Comparison of ENCODE assay signal across 8 mouse cellular contexts in the genomic region with DNA sequence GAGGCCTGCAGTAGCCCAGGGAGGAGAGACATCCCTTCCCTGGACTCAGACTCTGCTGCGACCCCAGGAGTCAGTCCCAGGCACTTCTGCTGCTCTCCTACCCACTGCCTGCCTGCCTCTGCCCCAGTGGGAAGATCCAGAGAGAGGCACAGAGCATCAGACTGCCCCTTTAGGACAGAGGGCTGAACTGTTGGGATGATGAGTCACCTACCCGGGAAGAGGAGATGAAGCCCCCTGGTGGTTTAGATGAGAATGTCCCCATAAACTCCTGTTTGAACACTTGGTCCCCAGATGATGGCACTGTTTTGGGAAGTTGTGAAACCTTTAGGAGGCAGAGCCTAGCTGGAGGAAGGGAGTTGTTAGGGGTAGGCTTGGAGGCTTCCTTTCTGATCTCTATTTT. TPM values are rescaled to one million over a fixed set of nuclear protein-coding genes. Genes with fewer than 3 reads are reported as not detected.
DNase-seq lines count a peak whose midpoint lies in the region; ATAC-seq lines count a peak whose summit lies in the region.

No protein-coding gene starts in this region.

- ATAC-seq in heart, embryonic 12.5 days (ENCODE audit: insufficient number of reproducible peaks, low FRiP score): no peak

- H3K4me3 ChIP-seq in heart, embryonic 12.5 days: no peak overlapping the region
- peak overlapping the region; percentile 20 for H3K4me3 ChIP-seq in megakaryocyte, embryonic 14.5 days (replicated peaks)

- no peak overlapping the region for H3K4me2 ChIP-seq in heart, embryonic 12.5 days

- no peak overlapping the region for H3K9ac ChIP-seq in heart, embryonic 12.5 days

- peaks cover 11% of the 10 kb centered on the region for H3K36me3 ChIP-seq in heart, embryonic 12.5 days
- no peaks in the 10 kb centered on the region for H3K36me3 ChIP-seq in megakaryocyte, embryonic 14.5 days (replicated peaks; ENCODE audit: low read length)

- WGBS in heart, embryonic 12.5 days: 19% methylated on average over 2 of the region's 2 CpGs

- peaks cover 16% of the 10 kb centered on the region for H3K4me1 ChIP-seq in heart, embryonic 12.5 days (replicated peaks)
- peaks cover 21% of the 10 kb centered on the region for H3K4me1 ChIP-seq in megakaryocyte, embryonic 14.5 days

- H3K27me3 ChIP-seq in heart, embryonic 12.5 days (replicated peaks): no peaks in the 10 kb centered on the region
- H3K27me3 ChIP-seq in megakaryocyte, embryonic 14.5 days (replicated peaks): peaks cover 55% of the 10 kb centered on the region

- H3K9me3 ChIP-seq in heart, embryonic 12.5 days (replicated peaks): peaks cover 4% of the 10 kb centered on the region
- peaks cover 3% of the 10 kb centered on the region for H3K9me3 ChIP-seq in megakaryocyte, embryonic 14.5 days

- DNase-seq in heart, adult 11 months: peak; percentile 91
- DNase-seq in 416B (ENCODE audit: low read depth) (peak; percentile 92), NIH3T3 (ENCODE audit: low read depth) (peak; percentile 82)
- peak; percentile 51 for DNase-seq in fibroblast of lung, adult 2 months (ENCODE audit: low read depth)
- DNase-seq in gastrocnemius, postnatal 10 days: no peak
- DNase-seq in ovary, postnatal 36 days (ENCODE audit: low spot score): no peak

- H3K27ac ChIP-seq in heart, embryonic 12.5 days (ENCODE audit: poor library complexity, severe bottlenecking): no peak overlapping the region

RNA-seq across cellular contexts. Expression of a gene that starts 13.9 kb away (rescaled TPM):
- 44.0 and 50.8 TPM in 2 replicates for polyA plus RNA-seq in heart, embryonic 12.5 days (2016; fragmentation: Nextera tagmentation; extraction: Ambion mirVana)
- polyA plus RNA-seq in megakaryocyte, embryonic 14.5 days (2012; ENCODE audit: insufficient read depth, low replicate concordance): 1.2 and 3.2 TPM in 2 replicates
- total RNA-seq in gastrocnemius, postnatal 10 days (2021): 10 to 100 TPM; 69.0 to 70.3 TPM

RNA-seq across cellular contexts. Expression of a gene that starts 19.1 kb away (rescaled TPM):
- polyA plus RNA-seq in heart, embryonic 12.5 days (2016; fragmentation: Nextera tagmentation; extraction: Ambion mirVana): 22.0 and 24.2 TPM in 2 replicates
- polyA plus RNA-seq in megakaryocyte, embryonic 14.5 days (2012; ENCODE audit: insufficient read depth, low replicate concordance): 33.5 and 113 TPM in 2 replicates
- 10 to 100 TPM; 15.6 to 17.9 TPM for total RNA-seq in gastrocnemius, postnatal 10 days (2021)

RNA-seq across cellular contexts. Expression of a gene that starts 37.7 kb away (rescaled TPM):
- 130 TPM in 2 replicates for polyA plus RNA-seq in heart, embryonic 12.5 days (2016; fragmentation: Nextera tagmentation; extraction: Ambion mirVana)
- 133 and 188 TPM in 2 replicates for polyA plus RNA-seq in megakaryocyte, embryonic 14.5 days (2012; ENCODE audit: insufficient read depth, low replicate concordance)
- 10 to 100 TPM; 15.5 to 23.7 TPM for total RNA-seq in gastrocnemius, postnatal 10 days (2021)

RNA-seq across cellular contexts. Expression of a gene that starts 41.1 kb away (rescaled TPM):
- polyA plus RNA-seq in heart, embryonic 12.5 days (2016; fragmentation: Nextera tagmentation; extraction: Ambion mirVana): 42.8 and 48.0 TPM in 2 replicates
- 102 and 155 TPM in 2 replicates for polyA plus RNA-seq in megakaryocyte, embryonic 14.5 days (2012; ENCODE audit: insufficient read depth, low replicate concordance)
- 10 to 100 TPM; 21.4 to 34.4 TPM for total RNA-seq in gastrocnemius, postnatal 10 days (2021)

Comparison
In these comparisons a context has a peak if more than half of its experiments do, and no peak if none do; other contexts are left out.
1. DNase-seq: peak in heart, adult 11 months (single experiment), 416B (single experiment), NIH3T3 (single experiment) and fibroblast of lung, adult 2 months (single experiment); none in gastrocnemius, postnatal 10 days (single experiment) and ovary, postnatal 36 days (single experiment).
2. RNA of a gene that starts 13.9 kb away (polyA plus RNA-seq): 44.0 to 50.8 TPM in heart, embryonic 12.5 days; 1.2 to 3.2 TPM in megakaryocyte, embryonic 14.5 days; every median in the first group is over 10 times any median in the second.